ENCODE assay signal across 18 mouse cellular contexts in genomic region chr15:83877155-83877866, GRCm38 (mm10).
"Had no signal": no experiment of that assay in that cellular context is flagged by ENCODE, and none has a peak within 500 bp of the region (broad histone marks: within the 10 kb centered on the region; RNA-seq: fewer than 3 reads in every experiment).

No protein-coding gene starts in this region.

- H3K4me2 ChIP-seq: limb, embryonic 12.5 days; limb, embryonic 15.5 days; liver, embryonic 11.5 days; lung, embryonic 14.5 days; midbrain, embryonic 12.5 days; midbrain, embryonic 15.5 days; neural tube, embryonic 12.5 days; neural tube, embryonic 15.5 days had no signal

- H3K27me3 ChIP-seq: limb, embryonic 15.5 days; midbrain, embryonic 15.5 days; neural tube, embryonic 12.5 days; neural tube, embryonic 15.5 days had no signal

- H3K27ac ChIP-seq: kidney, postnatal 0 days; layer of hippocampus, adult 2 months; limb, embryonic 12.5 days; limb, embryonic 15.5 days; liver, embryonic 14.5 days; macrophage; midbrain, embryonic 12.5 days; midbrain, embryonic 15.5 days; neural tube, embryonic 12.5 days; neural tube, embryonic 15.5 days had no signal

- ATAC-seq: liver, postnatal 0 days; lung, postnatal 0 days; midbrain, embryonic 15.5 days had no signal

- H3K9me3 ChIP-seq: limb, embryonic 12.5 days; limb, embryonic 15.5 days; midbrain, embryonic 12.5 days; midbrain, embryonic 15.5 days; neural tube, embryonic 12.5 days; neural tube, embryonic 15.5 days had no signal

- H3K36me3 ChIP-seq: limb, embryonic 12.5 days; limb, embryonic 15.5 days; midbrain, embryonic 12.5 days; midbrain, embryonic 15.5 days; neural tube, embryonic 12.5 days; neural tube, embryonic 15.5 days had no signal

- H3K4me3 ChIP-seq: layer of hippocampus, adult 2 months; limb, embryonic 12.5 days; limb, embryonic 15.5 days; midbrain, embryonic 12.5 days; midbrain, embryonic 15.5 days; neural tube, embryonic 12.5 days; neural tube, embryonic 15.5 days had no signal

- H3K4me1 ChIP-seq: limb, embryonic 12.5 days; midbrain, embryonic 15.5 days had no signal

- DNase-seq: kidney, postnatal 25 days; layer of hippocampus, adult 9-11 months; liver, postnatal 0 days; lung, embryonic 14.5 days; thymus, adult 18-20 months; thymus, postnatal 36 days had no signal

- H3K9ac ChIP-seq: limb, embryonic 12.5 days; limb, embryonic 15.5 days; liver, embryonic 14.5 days; liver, postnatal 0 days; lung, embryonic 14.5 days; midbrain, embryonic 12.5 days; midbrain, embryonic 15.5 days; neural tube, embryonic 12.5 days; neural tube, embryonic 15.5 days had no signal
